Mouse (Mus musculus): ENCODE results near the gene Abhd12.

Abhd12 gene

DNA sequence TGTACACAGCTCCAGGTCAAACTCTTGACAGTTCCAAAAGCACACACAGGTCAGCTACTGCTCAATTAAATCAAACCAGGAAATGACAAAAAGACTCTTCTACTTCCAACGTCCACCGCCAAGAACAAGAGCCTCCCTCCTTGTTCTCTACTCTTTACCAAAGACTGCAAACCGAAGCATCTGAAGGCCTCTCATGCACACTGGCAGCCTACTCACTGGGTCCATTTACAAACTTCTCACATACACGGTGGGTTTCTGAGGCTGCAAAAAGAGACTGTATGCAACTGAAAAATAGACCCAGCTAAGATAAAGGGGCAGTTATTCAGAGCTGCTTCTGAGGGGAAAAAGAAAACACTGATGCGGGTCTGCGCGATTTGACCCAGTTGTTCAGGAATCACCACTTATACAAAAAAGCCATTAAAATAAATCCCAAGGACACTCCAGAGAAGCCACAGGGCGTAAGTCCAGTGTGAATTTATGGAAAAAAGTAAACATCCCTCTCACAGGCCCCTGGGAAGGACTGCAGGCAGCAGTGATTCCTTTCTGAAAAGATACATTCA, 57.0 kb downstream of the Abhd12 start:
- Histone ChIP-seq H3K27me3 (ENCODE audit: control insufficient read depth, insufficient read depth, low read length, poor library complexity, severe bottlenecking) (no peaks in the 10 kb centered on the region), H3K36me3 (ENCODE audit: control insufficient read depth, insufficient read depth, low read length, poor library complexity, severe bottlenecking) (no peaks in the 10 kb centered on the region)
- DNase-seq (ENCODE audit: low read depth, low spot score): no peak

DNA sequence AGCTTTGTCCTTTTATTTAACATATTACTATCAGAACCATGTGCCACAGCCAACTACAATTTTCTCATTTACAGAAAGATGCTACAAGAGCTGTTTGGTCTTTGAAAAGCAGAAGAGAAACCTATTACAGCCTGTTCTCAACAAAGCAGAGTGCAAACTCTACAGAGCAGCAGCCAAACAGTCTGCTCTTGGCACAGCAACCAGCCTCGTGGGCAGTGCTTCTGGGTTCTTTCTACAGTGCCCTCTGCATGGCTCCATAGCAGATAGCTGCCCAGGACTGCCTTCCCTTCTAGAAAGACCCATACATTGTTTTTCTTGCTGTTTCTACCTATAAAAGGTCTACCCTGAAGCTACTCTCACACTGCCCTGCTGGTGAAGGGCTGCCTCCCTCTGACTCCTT, 59.7 kb downstream of the Abhd12 start:
- peak; percentile 53 for DNase-seq (ENCODE audit: low read depth, low spot score)
- Histone ChIP-seq H3K36me3 (ENCODE audit: control insufficient read depth, insufficient read depth, low read length, poor library complexity, severe bottlenecking) (no peaks in the 10 kb centered on the region; the same call in 1 of the 2 replicates), H3K27me3 (ENCODE audit: control insufficient read depth, insufficient read depth, low read length, poor library complexity, severe bottlenecking) (no peaks in the 10 kb centered on the region)

DNA sequence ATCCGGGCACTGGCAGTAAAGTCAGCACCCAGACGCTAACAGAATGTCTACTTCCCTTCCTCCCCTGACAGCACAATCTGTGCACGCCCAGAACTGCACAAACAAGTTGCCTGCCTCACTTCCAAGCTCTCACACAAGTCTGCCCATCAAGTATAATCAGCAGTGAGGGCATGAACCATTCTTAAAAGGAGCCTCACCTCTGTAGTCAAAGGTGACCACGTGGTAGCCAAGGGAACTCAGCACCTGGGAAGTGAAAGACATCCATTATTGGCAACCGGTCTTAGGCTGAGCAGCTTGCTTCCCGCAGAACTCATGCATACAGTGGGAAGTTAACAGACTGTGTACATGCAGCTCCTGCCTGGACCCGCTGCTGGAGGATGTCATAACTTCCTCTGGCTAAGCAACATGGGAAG, 62.5 kb downstream of the Abhd12 start:
- DNase-seq (ENCODE audit: low read depth, low spot score): no peak
- no peaks in the 10 kb centered on the region; the same call in 1 of the 2 replicates for H3K36me3 ChIP-seq (ENCODE audit: control insufficient read depth, insufficient read depth, low read length, poor library complexity, severe bottlenecking)
- H3K27me3 ChIP-seq (ENCODE audit: control insufficient read depth, insufficient read depth, low read length, poor library complexity, severe bottlenecking): no peaks in the 10 kb centered on the region

DNA sequence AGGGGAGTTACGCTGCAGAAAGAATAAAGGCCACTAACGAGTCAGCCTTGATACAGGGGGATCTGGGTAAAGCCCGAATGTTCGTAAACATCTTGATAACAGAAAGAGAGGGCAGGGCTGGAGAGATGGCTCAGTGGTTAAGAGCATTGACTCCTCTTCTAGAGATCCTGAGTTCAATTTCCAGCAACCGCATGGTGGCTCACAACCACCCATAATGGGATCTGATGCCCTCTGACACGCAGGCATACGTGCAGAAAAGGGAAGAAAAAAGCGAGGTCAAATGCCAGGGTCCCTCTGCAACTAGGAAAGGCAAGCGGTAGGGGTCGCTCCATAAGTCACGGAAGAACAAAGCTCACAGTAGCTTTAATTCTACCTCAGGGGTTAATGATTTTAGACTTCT, 63.4 kb downstream of the Abhd12 start:
- H3K27me3 ChIP-seq (ENCODE audit: control insufficient read depth, insufficient read depth, low read length, poor library complexity, severe bottlenecking): no peaks in the 10 kb centered on the region
- no peak for DNase-seq (ENCODE audit: low read depth, low spot score)
- no peaks in the 10 kb centered on the region; the same call in 1 of the 2 replicates for H3K36me3 ChIP-seq (ENCODE audit: control insufficient read depth, insufficient read depth, low read length, poor library complexity, severe bottlenecking)

DNA sequence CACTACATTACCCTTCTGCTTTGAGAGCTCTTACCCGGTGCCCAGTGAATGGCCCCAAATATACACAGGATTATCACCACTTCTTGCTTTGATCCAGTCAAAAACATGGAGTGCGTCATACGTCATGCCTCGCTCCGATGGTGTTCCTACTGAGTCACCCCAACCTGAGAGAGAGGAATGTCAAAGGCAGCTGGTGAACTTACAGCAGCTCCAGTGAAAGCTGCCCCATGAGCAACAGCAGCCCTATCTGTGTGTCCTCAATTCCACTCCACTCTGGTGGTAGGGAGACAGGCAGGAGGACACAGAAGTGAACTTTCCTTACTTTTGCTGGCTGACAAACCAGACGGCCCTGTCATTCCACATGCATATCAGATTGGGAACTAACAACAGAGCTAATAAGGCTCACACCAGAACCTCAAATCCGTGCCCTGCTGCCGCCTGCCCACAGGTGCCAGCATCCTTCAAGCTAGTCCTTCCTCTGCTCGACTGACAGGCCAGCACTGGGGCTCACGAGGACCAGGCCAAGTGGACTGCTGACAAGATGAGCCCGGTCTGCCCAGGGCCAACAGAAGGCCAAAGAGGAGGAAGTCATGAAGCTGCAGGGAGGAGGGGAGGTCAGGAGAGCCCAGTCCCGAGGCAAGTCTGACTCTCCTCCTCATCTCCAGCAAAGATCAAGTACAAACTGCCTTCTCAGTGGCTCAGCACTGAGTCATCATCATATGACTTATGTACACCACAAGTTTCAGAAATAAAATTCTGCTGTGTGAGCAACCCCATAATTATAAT, 64.7 kb downstream of the Abhd12 start:
- Histone ChIP-seq H3K27me3 (ENCODE audit: control insufficient read depth, insufficient read depth, low read length, poor library complexity, severe bottlenecking) (no peaks in the 10 kb centered on the region), H3K36me3 (ENCODE audit: control insufficient read depth, insufficient read depth, low read length, poor library complexity, severe bottlenecking) (no peaks in the 10 kb centered on the region; the same call in 1 of the 2 replicates)
- no peak for DNase-seq (ENCODE audit: low read depth, low spot score)

DNA sequence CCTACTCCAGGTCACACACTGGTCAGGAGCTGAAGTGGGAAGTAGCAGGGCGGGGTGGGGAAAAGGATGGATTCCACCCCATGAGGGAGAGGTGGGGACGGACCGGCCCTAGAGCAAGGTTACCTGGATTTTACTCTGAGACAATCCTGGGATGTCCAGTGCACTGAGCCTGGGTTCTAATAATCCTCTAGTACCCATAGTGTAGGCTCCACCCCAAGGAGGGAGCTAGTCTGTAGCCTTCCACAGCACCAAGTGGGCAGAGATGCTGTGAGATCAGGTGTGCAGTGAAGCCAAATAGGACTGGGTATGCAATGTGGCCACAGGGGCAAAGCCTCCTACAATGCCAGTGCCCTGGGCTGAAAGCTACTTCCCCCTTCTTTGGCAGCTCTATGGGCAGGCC, 66.8 kb downstream of the Abhd12 start:
- Histone ChIP-seq H3K36me3 (ENCODE audit: control insufficient read depth, insufficient read depth, low read length, poor library complexity, severe bottlenecking) (no peaks in the 10 kb centered on the region; the same call in 1 of the 2 replicates), H3K27me3 (ENCODE audit: control insufficient read depth, insufficient read depth, low read length, poor library complexity, severe bottlenecking) (no peaks in the 10 kb centered on the region)
- no peak for DNase-seq (ENCODE audit: low read depth, low spot score)

DNA sequence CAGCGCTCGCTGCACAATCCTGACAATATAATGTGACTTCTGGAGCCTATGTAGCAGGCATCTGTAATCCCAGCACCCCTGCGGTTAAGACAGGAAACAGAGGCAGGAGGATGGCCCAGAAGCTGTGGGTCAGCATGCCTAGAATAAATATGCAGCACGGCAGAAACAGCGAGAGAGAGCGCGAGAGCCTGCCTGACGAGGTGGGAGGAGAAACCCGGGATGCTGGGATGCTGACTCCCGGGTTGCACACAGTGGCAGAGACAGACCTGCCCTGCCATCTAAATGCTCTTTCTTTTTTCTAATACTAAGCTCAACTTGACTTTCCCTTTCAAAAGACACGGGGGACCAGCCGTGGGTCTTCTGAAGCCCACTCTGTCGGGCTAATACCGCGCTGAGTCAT, 67.6 kb downstream of the Abhd12 start:
- DNase-seq (ENCODE audit: low read depth, low spot score): no peak
- no peaks in the 10 kb centered on the region; the same call in 1 of the 2 replicates for H3K36me3 ChIP-seq (ENCODE audit: control insufficient read depth, insufficient read depth, low read length, poor library complexity, severe bottlenecking)
- no peaks in the 10 kb centered on the region for H3K27me3 ChIP-seq (ENCODE audit: control insufficient read depth, insufficient read depth, low read length, poor library complexity, severe bottlenecking)

DNA sequence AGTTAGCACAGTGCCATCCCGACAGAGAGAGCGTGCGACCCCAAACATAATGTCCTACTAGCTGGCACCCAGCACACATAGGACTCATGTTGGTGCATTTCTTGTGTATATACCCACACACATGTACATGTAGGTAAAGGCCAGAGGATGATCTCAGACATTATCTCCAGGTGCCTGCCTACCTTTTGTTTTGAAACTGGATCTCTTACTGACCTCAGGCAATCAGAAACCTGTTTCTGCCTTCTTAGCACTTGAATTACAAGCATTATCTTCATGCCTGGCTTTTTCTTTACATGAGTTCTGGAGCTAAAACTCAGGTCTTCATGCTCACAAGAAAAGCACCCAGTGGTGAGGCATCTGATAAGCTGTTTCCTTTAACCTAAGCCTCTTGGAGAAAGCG, 68.6 kb downstream of the Abhd12 start:
- Histone ChIP-seq H3K36me3 (ENCODE audit: control insufficient read depth, insufficient read depth, low read length, poor library complexity, severe bottlenecking) (no peaks in the 10 kb centered on the region; the same call in 1 of the 2 replicates), H3K27me3 (ENCODE audit: control insufficient read depth, insufficient read depth, low read length, poor library complexity, severe bottlenecking) (no peaks in the 10 kb centered on the region)
- no peak for DNase-seq (ENCODE audit: low read depth, low spot score)

DNA sequence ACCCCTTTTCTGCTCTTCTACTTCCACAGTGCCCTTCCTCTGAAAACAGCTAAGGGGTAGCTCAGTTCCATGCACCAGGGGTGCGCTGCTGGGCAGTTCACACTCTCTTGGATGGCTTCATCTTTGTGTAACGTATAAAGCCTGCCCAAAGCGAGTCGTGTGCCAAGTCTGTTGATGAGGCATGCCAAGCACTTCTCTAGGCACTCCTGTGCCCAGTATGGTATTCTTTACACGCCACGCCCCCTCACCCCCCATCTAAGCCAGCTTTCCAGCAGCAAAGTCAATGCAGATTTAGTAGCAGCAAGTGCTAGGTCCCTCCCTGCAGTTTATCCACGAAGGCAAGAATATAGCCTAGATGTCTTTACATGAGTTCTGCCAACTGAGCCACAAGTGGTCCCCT, 69.9 kb downstream of the Abhd12 start:
- no peaks in the 10 kb centered on the region; the same call in 1 of the 2 replicates for H3K36me3 ChIP-seq (ENCODE audit: control insufficient read depth, insufficient read depth, low read length, poor library complexity, severe bottlenecking)
- DNase-seq (ENCODE audit: low read depth, low spot score): no peak
- H3K27me3 ChIP-seq (ENCODE audit: control insufficient read depth, insufficient read depth, low read length, poor library complexity, severe bottlenecking): no peaks in the 10 kb centered on the region

DNA sequence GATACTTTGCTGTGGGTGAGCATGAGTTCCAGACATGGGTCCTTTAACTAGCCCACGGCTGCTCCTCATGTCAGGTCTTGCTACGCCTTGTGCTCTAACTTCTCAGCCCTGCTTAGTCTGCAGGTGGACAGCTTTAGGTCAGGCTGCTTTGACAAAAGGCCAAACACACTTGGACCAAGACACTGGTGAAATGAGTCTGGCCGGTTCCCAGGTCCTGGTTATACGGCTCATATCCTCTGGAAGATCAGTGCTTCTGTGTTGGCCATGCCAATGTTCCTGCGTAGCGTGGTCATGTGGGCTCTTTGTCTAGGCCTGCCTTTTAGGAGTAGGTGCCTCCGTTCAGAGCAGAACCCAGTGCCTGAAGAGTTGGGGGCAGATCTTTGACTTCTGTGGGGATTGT, 72.5 kb downstream of the Abhd12 start:
- no peak for DNase-seq (ENCODE audit: low read depth, low spot score)
- H3K27me3 ChIP-seq (ENCODE audit: control insufficient read depth, insufficient read depth, low read length, poor library complexity, severe bottlenecking): no peaks in the 10 kb centered on the region

DNA sequence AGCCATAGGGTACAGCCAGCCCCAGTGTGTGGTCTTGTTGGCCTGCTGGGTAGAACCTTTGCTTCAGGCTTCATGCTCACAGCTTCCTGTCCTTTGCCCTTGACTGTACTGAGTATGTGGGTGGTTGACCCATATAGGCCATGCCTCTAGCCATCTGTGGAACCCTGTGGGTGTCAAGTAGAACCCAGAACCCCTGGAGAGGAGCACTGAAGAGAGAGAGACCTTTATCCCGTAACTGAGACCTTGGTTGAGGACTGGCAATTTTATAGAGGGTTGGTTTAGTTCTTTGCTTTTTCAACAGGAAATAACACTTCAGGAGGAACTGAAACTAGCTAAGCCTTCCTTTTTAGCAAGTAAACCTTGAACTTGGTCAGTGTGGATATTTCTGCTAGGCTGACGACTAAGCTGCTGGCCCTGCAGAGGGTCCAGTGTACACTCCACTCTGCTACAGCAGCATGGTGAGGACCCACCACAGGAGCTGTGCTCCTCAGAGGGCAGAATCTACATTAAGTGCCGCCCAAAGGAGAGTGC, 73.6 kb downstream of the Abhd12 start:
- Histone ChIP-seq H3K36me3 (ENCODE audit: control insufficient read depth, insufficient read depth, low read length, poor library complexity, severe bottlenecking) (peaks cover 5% of the 10 kb centered on the region), H3K27me3 (ENCODE audit: control insufficient read depth, insufficient read depth, low read length, poor library complexity, severe bottlenecking) (no peaks in the 10 kb centered on the region)
- DNase-seq (ENCODE audit: low read depth, low spot score): peak; percentile 65

More for the DNA sequence above, 72.5 kb downstream of the Abhd12 start:
- H3K36me3 ChIP-seq (ENCODE audit: control insufficient read depth, insufficient read depth, low read length, poor library complexity, severe bottlenecking): peaks cover 4% of the 10 kb centered on the region

DNA sequence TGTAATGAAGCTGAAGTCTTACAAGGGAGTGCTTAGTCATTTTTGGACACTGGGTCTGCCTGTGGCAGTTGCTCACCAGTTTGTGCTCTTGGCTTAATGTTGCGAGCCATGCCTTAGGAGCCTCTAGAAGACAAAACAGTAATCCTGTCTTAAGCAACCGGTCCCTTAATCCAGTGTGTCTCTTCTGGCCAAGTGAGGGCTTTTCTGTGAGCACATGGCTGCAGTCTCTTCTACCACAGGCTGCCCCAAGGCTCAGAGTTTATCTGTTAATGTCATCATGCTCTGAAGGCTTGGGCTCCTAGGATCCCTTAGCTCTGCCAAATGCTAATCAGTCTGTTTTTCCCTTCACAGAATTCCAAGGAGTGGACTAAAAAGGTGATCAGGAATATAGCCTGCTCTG, 74.5 kb downstream of the Abhd12 start:
- Histone ChIP-seq H3K27me3 (ENCODE audit: control insufficient read depth, insufficient read depth, low read length, poor library complexity, severe bottlenecking) (no peaks in the 10 kb centered on the region), H3K36me3 (ENCODE audit: control insufficient read depth, insufficient read depth, low read length, poor library complexity, severe bottlenecking) (peaks cover 5% of the 10 kb centered on the region)
- DNase-seq (ENCODE audit: low read depth, low spot score): no peak

DNA sequence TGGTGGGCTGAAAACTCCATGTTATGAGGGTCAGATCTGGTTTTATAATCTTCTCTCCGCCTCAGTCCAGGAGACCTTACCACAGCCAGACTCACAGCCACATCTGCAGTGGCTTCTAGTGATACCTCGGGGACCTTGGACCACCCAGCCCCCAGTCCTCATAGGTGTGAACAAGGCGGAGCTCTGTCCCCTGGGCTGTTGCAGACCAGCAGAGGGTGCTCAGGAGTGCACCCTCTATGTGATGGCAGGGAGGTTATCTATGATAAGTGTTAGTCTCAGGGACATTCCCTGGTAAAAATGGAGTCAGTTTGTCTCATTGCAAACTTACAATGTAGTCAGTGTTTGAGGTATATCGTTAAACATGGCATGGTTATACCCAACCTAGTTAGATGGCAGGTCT, 75.9 kb downstream of the Abhd12 start:
- DNase-seq (ENCODE audit: low read depth, low spot score): peak; percentile 15
- Histone ChIP-seq H3K27me3 (ENCODE audit: control insufficient read depth, insufficient read depth, low read length, poor library complexity, severe bottlenecking) (no peaks in the 10 kb centered on the region), H3K36me3 (ENCODE audit: control insufficient read depth, insufficient read depth, low read length, poor library complexity, severe bottlenecking) (peaks cover 7% of the 10 kb centered on the region)

DNA sequence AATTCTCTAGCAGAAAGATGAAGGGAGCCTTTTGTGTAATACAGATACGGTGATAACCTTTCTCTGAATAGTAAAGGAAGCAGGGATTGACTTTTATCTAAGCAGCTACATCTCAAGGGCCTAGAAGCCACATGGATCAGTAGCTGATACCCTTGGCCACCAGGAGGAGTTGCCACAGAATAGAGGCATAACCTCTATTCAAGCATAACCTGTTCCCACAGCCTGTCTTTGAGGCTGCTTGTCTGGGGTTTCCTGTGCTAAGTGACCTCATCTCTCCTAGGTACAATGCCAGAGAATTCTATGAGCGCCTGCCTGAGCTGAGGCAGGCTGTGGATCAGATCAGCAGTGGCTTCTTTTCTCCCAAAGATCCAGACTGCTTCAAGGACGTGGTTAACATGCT, 76.4 kb downstream of the Abhd12 start:
- no peaks in the 10 kb centered on the region for H3K27me3 ChIP-seq (ENCODE audit: control insufficient read depth, insufficient read depth, low read length, poor library complexity, severe bottlenecking)
- peak; percentile 54 for DNase-seq (ENCODE audit: low read depth, low spot score)
- H3K36me3 ChIP-seq (ENCODE audit: control insufficient read depth, insufficient read depth, low read length, poor library complexity, severe bottlenecking): peaks cover 7% of the 10 kb centered on the region

DNA sequence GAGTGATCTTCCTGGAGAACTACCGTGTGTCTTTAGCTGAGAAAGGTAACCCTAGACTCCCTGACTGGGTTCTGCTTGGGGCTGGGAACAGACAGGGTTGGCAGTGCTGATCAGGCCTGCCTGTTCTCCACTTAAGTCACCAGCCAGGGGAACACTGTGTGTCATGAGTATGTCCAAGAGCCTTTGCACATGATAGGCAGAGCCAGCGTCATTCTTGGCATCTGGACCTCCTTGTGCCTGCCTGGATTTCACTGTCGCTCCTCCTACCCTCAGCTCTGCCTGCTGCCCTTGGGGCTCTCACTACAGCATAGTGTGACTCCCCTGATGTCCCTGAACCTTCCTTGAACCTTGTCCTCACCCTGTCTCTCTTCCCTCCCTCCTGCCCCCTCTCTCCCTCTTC, 78.1 kb downstream of the Abhd12 start:
- DNase-seq (ENCODE audit: low read depth, low spot score): no peak
- peaks cover 7% of the 10 kb centered on the region for H3K36me3 ChIP-seq (ENCODE audit: control insufficient read depth, insufficient read depth, low read length, poor library complexity, severe bottlenecking)
- H3K27me3 ChIP-seq (ENCODE audit: control insufficient read depth, insufficient read depth, low read length, poor library complexity, severe bottlenecking): no peaks in the 10 kb centered on the region

Data from splenic B cell, adult 2 months (primary cell).